Mouse (Mus musculus): ENCODE measurements at regions not wholly inside any gene's neighbourhood (a gene's known extent, or its start where the extent isn't known, plus 50 kb on each side); places are given as distances from the start of the nearest gene placed in this dataset.

- no peak for ATAC-seq
- Histone ChIP-seq H3K36me3 (ENCODE audit: control insufficient read depth, insufficient read depth, low read length) (no peaks in the 10 kb centered on the region), H3K27me3 (replicated peaks; ENCODE audit: control insufficient read depth, insufficient read depth, low read length) (no peaks in the 10 kb centered on the region), H3K9me3 (ENCODE audit: control insufficient read depth, low read length) (peaks cover 3% of the 10 kb centered on the region; the same call in 1 of the 2 replicates), H3K9ac (ENCODE audit: low read depth, low read length) (no peak overlapping the region), H3K4me3 (ENCODE audit: low read length) (no peak overlapping the region), H3K4me1 (ENCODE audit: control insufficient read depth, insufficient read depth, low read depth, low read length) (no peaks in the 10 kb centered on the region), H3K27ac (ENCODE audit: low read depth, low read length) (no peak overlapping the region), H3K4me2 (ENCODE audit: low read length) (no peak overlapping the region)
- 88% methylated on average over 9 of the region's 9 CpGs for WGBS
Measured at GRCm38 (mm10) chr13:53584504-53585130, 111.7 kb upstream of the Msx2 start.

- WGBS = 16% methylated on average over 18 of the region's 18 CpGs
- no peaks in the 10 kb centered on the region for H3K36me3 ChIP-seq (ENCODE audit: control insufficient read depth, insufficient read depth, low read length)
- no peaks in the 10 kb centered on the region for H3K27me3 ChIP-seq (replicated peaks; ENCODE audit: control insufficient read depth, insufficient read depth, low read length)
- H3K4me2 ChIP-seq (ENCODE audit: low read length) = peak overlapping the region; percentile 36
- H3K4me3 ChIP-seq (ENCODE audit: low read length) = no peak overlapping the region
- peaks cover 4% of the 10 kb centered on the region; the same call in 1 of the 2 replicates for H3K4me1 ChIP-seq (ENCODE audit: control insufficient read depth, insufficient read depth, low read depth, low read length)
- peak; percentile 40; the same call in 1 of the 2 replicates for ATAC-seq
- peak overlapping the region; percentile 47 for H3K9ac ChIP-seq (ENCODE audit: low read depth, low read length)
- no peak overlapping the region for H3K27ac ChIP-seq (ENCODE audit: low read depth, low read length)
- no peaks in the 10 kb centered on the region for H3K9me3 ChIP-seq (ENCODE audit: control insufficient read depth, low read length)
Measured at GRCm38 (mm10) chr13:53553876-53554577, 81.2 kb upstream of the Msx2 start.

GRCm38 (mm10) chr13:53553192-53553875, 80.5 kb upstream of the Msx2 start:
- H3K9me3 ChIP-seq (ENCODE audit: control insufficient read depth, low read length) = no peaks in the 10 kb centered on the region
- H3K4me3 ChIP-seq (ENCODE audit: low read length) = no peak overlapping the region
- H3K36me3 ChIP-seq (ENCODE audit: control insufficient read depth, insufficient read depth, low read length) = no peaks in the 10 kb centered on the region
- H3K27me3 ChIP-seq (replicated peaks; ENCODE audit: control insufficient read depth, insufficient read depth, low read length) = no peaks in the 10 kb centered on the region
- no peak overlapping the region for H3K4me2 ChIP-seq (ENCODE audit: low read length)
- H3K9ac ChIP-seq (ENCODE audit: low read depth, low read length) = no peak overlapping the region
- H3K27ac ChIP-seq (ENCODE audit: low read depth, low read length) = no peak overlapping the region
- ATAC-seq = no peak
- H3K4me1 ChIP-seq (ENCODE audit: control insufficient read depth, insufficient read depth, low read depth, low read length) = peaks cover 4% of the 10 kb centered on the region; the same call in 1 of the 2 replicates
- WGBS = 70% methylated on average over 13 of the region's 13 CpGs

GRCm38 (mm10) chr13:53548396-53548795, 75.5 kb upstream of the Msx2 start:
- Histone ChIP-seq H3K9me3 (ENCODE audit: control insufficient read depth, low read length) (no peaks in the 10 kb centered on the region), H3K4me3 (ENCODE audit: low read length) (no peak overlapping the region), H3K27ac (ENCODE audit: low read depth, low read length) (no peak overlapping the region), H3K4me2 (ENCODE audit: low read length) (no peak overlapping the region), H3K9ac (ENCODE audit: low read depth, low read length) (no peak overlapping the region), H3K27me3 (replicated peaks; ENCODE audit: control insufficient read depth, insufficient read depth, low read length) (no peaks in the 10 kb centered on the region), H3K36me3 (ENCODE audit: control insufficient read depth, insufficient read depth, low read length) (no peaks in the 10 kb centered on the region), H3K4me1 (ENCODE audit: control insufficient read depth, insufficient read depth, low read depth, low read length) (no peaks in the 10 kb centered on the region; the same call in 1 of the 2 replicates)
- 41% methylated on average over 11 of the region's 11 CpGs for WGBS
- ATAC-seq = no peak

GRCm38 (mm10) chr13:53543291-53543690, 70.4 kb upstream of the Msx2 start:
- 76% methylated on average over 5 of the region's 5 CpGs for WGBS
- H3K4me3 ChIP-seq (ENCODE audit: low read length) = no peak overlapping the region
- no peaks in the 10 kb centered on the region for H3K27me3 ChIP-seq (replicated peaks; ENCODE audit: control insufficient read depth, insufficient read depth, low read length)
- no peaks in the 10 kb centered on the region for H3K36me3 ChIP-seq (ENCODE audit: control insufficient read depth, insufficient read depth, low read length)
- H3K4me2 ChIP-seq (ENCODE audit: low read length) = no peak overlapping the region
- ATAC-seq = no peak
- no peaks in the 10 kb centered on the region for H3K9me3 ChIP-seq (ENCODE audit: control insufficient read depth, low read length)
- no peaks in the 10 kb centered on the region for H3K4me1 ChIP-seq (ENCODE audit: control insufficient read depth, insufficient read depth, low read depth, low read length)
- no peak overlapping the region for H3K27ac ChIP-seq (ENCODE audit: low read depth, low read length)
- no peak overlapping the region for H3K9ac ChIP-seq (ENCODE audit: low read depth, low read length)

GRCm38 (mm10) chr13:53539797-53540196, 66.9 kb upstream of the Msx2 start:
- no peak for ATAC-seq
- 91% methylated on average over 5 of the region's 5 CpGs for WGBS

GRCm38 (mm10) chr13:53537937-53538336, 65.1 kb upstream of the Msx2 start:
- no peaks in the 10 kb centered on the region for H3K36me3 ChIP-seq (ENCODE audit: control insufficient read depth, insufficient read depth, low read length)
- WGBS = 93% methylated on average over 6 of the region's 6 CpGs
- H3K9me3 ChIP-seq (ENCODE audit: control insufficient read depth, low read length) = no peaks in the 10 kb centered on the region
- no peak overlapping the region for H3K27ac ChIP-seq (ENCODE audit: low read depth, low read length)
- no peaks in the 10 kb centered on the region; the same call in 1 of the 2 replicates for H3K4me1 ChIP-seq (ENCODE audit: control insufficient read depth, insufficient read depth, low read depth, low read length)
- no peak overlapping the region for H3K4me2 ChIP-seq (ENCODE audit: low read length)
- no peak for ATAC-seq
- H3K4me3 ChIP-seq (ENCODE audit: low read length) = no peak overlapping the region
- H3K9ac ChIP-seq (ENCODE audit: low read depth, low read length) = no peak overlapping the region
- no peaks in the 10 kb centered on the region for H3K27me3 ChIP-seq (replicated peaks; ENCODE audit: control insufficient read depth, insufficient read depth, low read length)

More at GRCm38 (mm10) chr13:53539797-53540196, 66.9 kb upstream of the Msx2 start:
- Histone ChIP-seq H3K4me2 (ENCODE audit: low read length) (no peak overlapping the region), H3K4me3 (ENCODE audit: low read length) (no peak overlapping the region), H3K4me1 (ENCODE audit: control insufficient read depth, insufficient read depth, low read depth, low read length) (no peaks in the 10 kb centered on the region), H3K9me3 (ENCODE audit: control insufficient read depth, low read length) (no peaks in the 10 kb centered on the region), H3K27me3 (replicated peaks; ENCODE audit: control insufficient read depth, insufficient read depth, low read length) (no peaks in the 10 kb centered on the region), H3K36me3 (ENCODE audit: control insufficient read depth, insufficient read depth, low read length) (no peaks in the 10 kb centered on the region), H3K9ac (ENCODE audit: low read depth, low read length) (no peak overlapping the region), H3K27ac (ENCODE audit: low read depth, low read length) (no peak overlapping the region)

- H3K4me1 ChIP-seq (ENCODE audit: control insufficient read depth, insufficient read depth, low read depth, low read length) = no peaks in the 10 kb centered on the region; the same call in 1 of the 2 replicates
- H3K27me3 ChIP-seq (replicated peaks; ENCODE audit: control insufficient read depth, insufficient read depth, low read length) = no peaks in the 10 kb centered on the region
- H3K9me3 ChIP-seq (ENCODE audit: control insufficient read depth, low read length) = no peaks in the 10 kb centered on the region
- H3K9ac ChIP-seq (ENCODE audit: low read depth, low read length) = no peak overlapping the region
- H3K4me3 ChIP-seq (ENCODE audit: low read length) = no peak overlapping the region
- ATAC-seq = no peak
- no peaks in the 10 kb centered on the region for H3K36me3 ChIP-seq (ENCODE audit: control insufficient read depth, insufficient read depth, low read length)
- WGBS = 70% methylated on average over 10 of the region's 10 CpGs
- H3K4me2 ChIP-seq (ENCODE audit: low read length) = no peak overlapping the region
- no peak overlapping the region for H3K27ac ChIP-seq (ENCODE audit: low read depth, low read length)
Measured at GRCm38 (mm10) chr13:53535781-53536425, 63.0 kb upstream of the Msx2 start.

GRCm38 (mm10) chr13:53533738-53534137, 60.9 kb upstream of the Msx2 start:
- Histone ChIP-seq H3K4me3 (ENCODE audit: low read length) (no peak overlapping the region), H3K36me3 (ENCODE audit: control insufficient read depth, insufficient read depth, low read length) (no peaks in the 10 kb centered on the region), H3K9ac (ENCODE audit: low read depth, low read length) (no peak overlapping the region), H3K4me2 (ENCODE audit: low read length) (no peak overlapping the region), H3K4me1 (ENCODE audit: control insufficient read depth, insufficient read depth, low read depth, low read length) (no peaks in the 10 kb centered on the region; the same call in 1 of the 2 replicates), H3K27me3 (replicated peaks; ENCODE audit: control insufficient read depth, insufficient read depth, low read length) (no peaks in the 10 kb centered on the region), H3K27ac (ENCODE audit: low read depth, low read length) (no peak overlapping the region), H3K9me3 (ENCODE audit: control insufficient read depth, low read length) (no peaks in the 10 kb centered on the region)
- WGBS = 47% methylated on average over 8 of the region's 8 CpGs
- ATAC-seq = no peak

Data from hindbrain, embryonic 16.5 days (tissue).